Mouse (Mus musculus) neural tube, embryonic 14.5 days (tissue): ENCODE results near the gene Zmynd8. TPM values are rescaled to one million over a fixed set of nuclear protein-coding genes. Genes with fewer than 3 reads are reported as not detected.

Source experiments
- ATAC-seq: fragments of 200-750 bp; cut with Nextera tagmentation; 2 replicates; pipeline ENCODE4 v1.8.0; 2017; ENCODE audit warnings: low read depth, mild to moderate bottlenecking, moderate TSS enrichment, moderate library complexity
- H3K27ac ChIP-seq: fragments of 300-500 bp; sonication (generic); 2 replicates; pipeline ENCODE4 v1.5.1; 2014; ENCODE audit warnings: low read depth, mild to moderate bottlenecking, control low read depth, low read length, moderate library complexity, mixed read lengths
- H3K27me3 ChIP-seq: fragments of 300-500 bp; sonication (generic); 2 replicates; pipeline ENCODE4 v1.6.1; 2014; ENCODE audit warnings: low read length; ENCODE audit not compliant: control insufficient read depth, insufficient read depth
- H3K36me3 ChIP-seq: fragments of 300-500 bp; sonication (generic); 2 replicates; pipeline ENCODE4 v1.6.1; 2014; ENCODE audit warnings: low read length, mixed read lengths; ENCODE audit not compliant: control insufficient read depth, insufficient read depth
- H3K4me1 ChIP-seq: fragments of 300-500 bp; sonication (generic); 2 replicates; pipeline ENCODE4 v1.6.1; 2014; ENCODE audit warnings: low read length; ENCODE audit not compliant: control insufficient read depth, insufficient read depth
- H3K4me2 ChIP-seq: fragments of 300-500 bp; sonication (generic); 2 replicates; pipeline ENCODE4 v1.6.1; 2014; ENCODE audit warnings: mild to moderate bottlenecking, low read depth, low read length, control low read depth
- H3K4me3 ChIP-seq: fragments of 300-500 bp; sonication (generic); 2 replicates; pipeline ENCODE4 v1.5.1; 2014; ENCODE audit warnings: low read depth, low read length, control low read depth, mixed read lengths
- H3K9ac ChIP-seq: fragments of 300-500 bp; sonication (generic); replicated peaks from 2 replicates; pipeline ENCODE4 v1.6.1; 2014; ENCODE audit warnings: low read depth, mild to moderate bottlenecking, control low read depth, low read length, mixed read lengths
- H3K9me3 ChIP-seq: fragments of 300-500 bp; sonication (generic); 2 replicates; pipeline ENCODE4 v1.6.1; 2016; ENCODE audit warnings: low read length; ENCODE audit not compliant: control insufficient read depth
- WGBS: fragments of 180-500 bp; shearing (Covaris S2); extraction: QIAGEN DNeasy Blood & Tissue Kit; methylation state at CpG from one replicate; pipeline ENCODE4 v1.1.7; 2014; 5-methylcytosine and 5-hydroxymethylcytosine counted together
- polyA plus RNA-seq: library from polyadenylated mRNA; unstranded; fragments of >200 nt; fragmentation: Nextera tagmentation; extraction: Ambion mirVana; gene quantifications from 2 replicates; pipeline ENCODE4 v1.2.1, GENCODE M21; 2014

Gene Zmynd8
- polyA plus RNA-seq, 1 experiment from 2014 or later = 69.3 TPM

GRCm38 (mm10) chr2:165854207-165854968, 44.4 kb downstream of the Zmynd8 start:
- H3K27me3 ChIP-seq = no peaks in the 10 kb centered on the region
- H3K4me3 ChIP-seq = no peak overlapping the region
- 0 out of 2 replicates have a peak overlapping the region, but pooled peaks have one; percentile 3 for H3K9ac ChIP-seq
- no peak overlapping the region for H3K4me2 ChIP-seq
- peaks cover 5% of the 10 kb centered on the region; the same call in 1 of the 2 replicates for H3K36me3 ChIP-seq
- H3K27ac ChIP-seq = peak overlapping the region; percentile 55; the same call in 1 of the 2 replicates
- peaks cover 62% of the 10 kb centered on the region for H3K4me1 ChIP-seq
- H3K9me3 ChIP-seq = no peaks in the 10 kb centered on the region
- ATAC-seq = 0 out of 2 replicates have a peak, but pooled peaks have one; percentile 41
- WGBS = 18% methylated on average over 16 of the region's 16 CpGs

GRCm38 (mm10) chr2:165852896-165853633, 45.8 kb downstream of the Zmynd8 start:
- 80% methylated on average over 9 of the region's 9 CpGs for WGBS
- Histone ChIP-seq H3K9ac (no peak overlapping the region), H3K27ac (no peak overlapping the region)

GRCm38 (mm10) chr2:165852453-165852852, 46.4 kb downstream of the Zmynd8 start:
- WGBS = 87% methylated on average over 11 of the region's 11 CpGs
- Histone ChIP-seq H3K36me3 (peaks cover 5% of the 10 kb centered on the region; the same call in 1 of the 2 replicates), H3K4me2 (no peak overlapping the region), H3K27me3 (no peaks in the 10 kb centered on the region), H3K4me1 (peaks cover 47% of the 10 kb centered on the region), H3K4me3 (no peak overlapping the region), H3K9me3 (no peaks in the 10 kb centered on the region), H3K9ac (no peak overlapping the region), H3K27ac (no peak overlapping the region)
- ATAC-seq = no peak

More at GRCm38 (mm10) chr2:165852896-165853633, 45.8 kb downstream of the Zmynd8 start:
- Histone ChIP-seq H3K36me3 (peaks cover 5% of the 10 kb centered on the region; the same call in 1 of the 2 replicates), H3K27me3 (no peaks in the 10 kb centered on the region), H3K4me3 (no peak overlapping the region), H3K9me3 (no peaks in the 10 kb centered on the region), H3K4me1 (peaks cover 53% of the 10 kb centered on the region), H3K4me2 (no peak overlapping the region)
- ATAC-seq = no peak

GRCm38 (mm10) chr2:165851811-165852415, 46.9 kb downstream of the Zmynd8 start:
- H3K9ac ChIP-seq = no peak overlapping the region
- ATAC-seq = no peak
- peak overlapping the region; percentile 23; the same call in 1 of the 2 replicates for H3K27ac ChIP-seq
- WGBS = 87% methylated on average over 13 of the region's 13 CpGs
- H3K27me3 ChIP-seq = no peaks in the 10 kb centered on the region
- no peak overlapping the region for H3K4me3 ChIP-seq
- peaks cover 42% of the 10 kb centered on the region for H3K4me1 ChIP-seq
- no peaks in the 10 kb centered on the region for H3K9me3 ChIP-seq
- no peak overlapping the region for H3K4me2 ChIP-seq
- H3K36me3 ChIP-seq = peaks cover 5% of the 10 kb centered on the region; the same call in 1 of the 2 replicates

GRCm38 (mm10) chr2:165850826-165851225, 48.0 kb downstream of the Zmynd8 start:
- ATAC-seq = no peak
- 79% methylated on average over 6 of the region's 6 CpGs for WGBS
- H3K36me3 ChIP-seq = peaks cover 5% of the 10 kb centered on the region; the same call in 1 of the 2 replicates
- H3K9me3 ChIP-seq = no peaks in the 10 kb centered on the region
- H3K4me2 ChIP-seq = no peak overlapping the region
- 0 out of 2 replicates have a peak overlapping the region, but pooled peaks have one; percentile 13 for H3K9ac ChIP-seq
- H3K4me1 ChIP-seq = peaks cover 31% of the 10 kb centered on the region
- H3K27ac ChIP-seq = peak overlapping the region; percentile 23; the same call in 1 of the 2 replicates
- H3K4me3 ChIP-seq = no peak overlapping the region
- no peaks in the 10 kb centered on the region for H3K27me3 ChIP-seq

- H3K27me3 ChIP-seq = no peaks in the 10 kb centered on the region
- no peak overlapping the region for H3K27ac ChIP-seq
- H3K36me3 ChIP-seq = peaks cover 18% of the 10 kb centered on the region; the same call in 1 of the 2 replicates
- peak; percentile 58; the same call in 1 of the 2 replicates for ATAC-seq
- no peaks in the 10 kb centered on the region for H3K9me3 ChIP-seq
- peaks cover 15% of the 10 kb centered on the region for H3K4me1 ChIP-seq
- 40% methylated on average over 5 of the region's 5 CpGs for WGBS
- no peak overlapping the region for H3K4me3 ChIP-seq
- no peak overlapping the region for H3K4me2 ChIP-seq
- H3K9ac ChIP-seq = no peak overlapping the region
These were observed 49.7 kb downstream of the Zmynd8 start for GRCm38 (mm10) chr2:165849129-165849528.

GRCm38 (mm10) chr2:165846787-165847186, 52.0 kb downstream of the Zmynd8 start:
- H3K4me3 ChIP-seq = no peak overlapping the region
- no peak overlapping the region for H3K4me2 ChIP-seq
- WGBS = 91% methylated on average over 8 of the region's 8 CpGs
- H3K36me3 ChIP-seq = peaks cover 35% of the 10 kb centered on the region
- no peaks in the 10 kb centered on the region for H3K9me3 ChIP-seq
- peaks cover 13% of the 10 kb centered on the region for H3K4me1 ChIP-seq
- H3K27me3 ChIP-seq = no peaks in the 10 kb centered on the region
- H3K27ac ChIP-seq = no peak overlapping the region
- H3K9ac ChIP-seq = no peak overlapping the region
- no peak for ATAC-seq

GRCm38 (mm10) chr2:165845490-165845889, 53.3 kb downstream of the Zmynd8 start:
- H3K27ac ChIP-seq = no peak overlapping the region
- no peak overlapping the region for H3K4me3 ChIP-seq
- H3K27me3 ChIP-seq = no peaks in the 10 kb centered on the region
- no peak for ATAC-seq
- peaks cover 3% of the 10 kb centered on the region; the same call in 1 of the 2 replicates for H3K4me1 ChIP-seq
- no peaks in the 10 kb centered on the region for H3K9me3 ChIP-seq
- no peak overlapping the region for H3K4me2 ChIP-seq
- peaks cover 36% of the 10 kb centered on the region for H3K36me3 ChIP-seq
- WGBS = 79% methylated on average over 22 of the region's 22 CpGs
- no peak overlapping the region for H3K9ac ChIP-seq
